Mouse (Mus musculus): ENCODE data around the gene Mfsd13b.
"Not testable (repeated sequence)": the region's sequence is repeated elsewhere in the genome, so short reads cannot be mapped to it uniquely, and the experiment has no call there.

Mfsd13b gene

DNA sequence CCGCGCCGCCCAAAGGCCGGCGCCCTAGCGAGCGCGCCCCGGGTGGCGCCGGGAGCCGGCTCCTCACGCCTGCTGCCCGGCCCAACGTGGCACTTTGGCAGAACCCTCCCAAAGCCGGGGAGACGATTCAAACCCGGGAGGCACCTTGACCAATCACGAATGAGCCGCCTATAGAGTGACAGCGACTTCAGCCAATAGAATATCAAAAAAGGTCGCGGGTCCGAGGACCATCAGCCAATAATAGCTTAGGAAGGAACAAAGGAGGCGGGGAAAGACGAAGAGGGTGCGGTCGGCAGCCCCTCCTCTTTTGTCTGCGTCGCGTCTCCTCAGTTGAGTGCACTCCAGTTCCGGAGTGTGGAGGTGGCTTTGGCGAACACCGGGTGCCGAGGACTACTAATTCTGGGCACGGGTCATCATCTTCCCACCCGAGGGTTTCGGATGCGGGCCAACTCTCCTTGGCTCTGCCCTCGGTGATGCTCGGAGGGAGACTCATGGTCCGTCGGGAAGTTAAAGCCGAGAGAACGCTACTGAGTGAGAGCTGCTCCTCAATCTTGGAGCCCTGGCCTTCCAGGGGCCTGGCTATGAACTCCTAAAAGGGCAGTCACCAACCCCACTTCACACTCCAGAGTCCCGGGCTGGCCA, at the start of gene Mfsd13b, which contains the start of gene Cdr2:
Gene Mfsd13b, plus strand, starts transcription at position 310 of the 642 bp plus-strand sequence.
Gene Cdr2, minus strand, starts transcription at position 113 of the 642 bp plus-strand sequence.
- peak; percentile 97 to 100 for DNase-seq (ENCODE audit: inconsistent age in 2 of 2, low spot score in 1 of 2)

DNA sequence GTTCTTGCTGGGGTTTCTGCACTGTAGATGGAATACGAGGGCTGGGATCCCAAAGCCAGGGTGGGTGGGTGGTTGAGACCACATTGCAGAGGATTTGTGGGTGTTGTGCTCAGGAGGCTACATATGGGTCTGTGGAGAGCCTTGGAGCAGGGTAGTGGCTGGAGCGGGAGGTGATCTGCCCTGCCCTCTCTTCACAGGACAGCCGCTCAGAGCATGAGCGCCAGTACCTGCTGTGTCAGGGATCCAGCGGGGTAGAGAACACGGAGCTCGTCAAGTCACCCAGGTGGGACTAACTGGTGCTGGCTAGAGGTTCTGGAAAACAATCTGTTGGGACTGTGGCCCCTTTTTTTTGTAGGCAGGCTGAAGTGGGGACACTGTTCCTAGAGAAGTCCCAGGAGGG, 49.2 kb upstream of the Mfsd13b start:
- DNase-seq (ENCODE audit: inconsistent age in 2 of 2, low spot score in 1 of 2), result no peak

DNA sequence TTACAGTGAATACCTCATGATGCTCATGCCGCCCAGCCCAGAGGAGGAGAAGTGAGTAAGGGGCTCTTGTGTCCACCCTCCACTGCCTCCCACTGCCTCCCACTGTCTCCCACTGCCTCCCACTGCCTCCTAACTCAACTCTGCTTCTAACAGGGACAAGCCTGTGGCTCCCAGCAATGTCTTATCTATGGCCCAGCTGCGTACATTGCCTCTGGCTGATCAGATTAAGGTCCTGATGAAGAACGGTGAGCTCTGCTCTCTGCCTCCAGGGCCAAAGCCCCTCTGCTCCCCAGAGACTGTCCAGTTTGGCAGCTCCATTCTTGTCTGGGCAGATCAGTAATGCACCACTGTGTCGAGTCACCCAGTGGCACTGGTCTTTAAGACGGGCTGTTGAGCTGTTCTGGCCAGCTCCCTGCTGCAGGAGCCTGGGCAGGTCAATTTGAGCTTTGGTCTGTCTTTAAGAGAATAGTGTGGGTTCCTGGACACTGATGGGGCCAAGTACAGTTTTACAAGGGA, 48.6 kb upstream of the Mfsd13b start:
- DNase-seq (ENCODE audit: inconsistent age in 2 of 2, low spot score in 1 of 2), result no peak

DNA sequence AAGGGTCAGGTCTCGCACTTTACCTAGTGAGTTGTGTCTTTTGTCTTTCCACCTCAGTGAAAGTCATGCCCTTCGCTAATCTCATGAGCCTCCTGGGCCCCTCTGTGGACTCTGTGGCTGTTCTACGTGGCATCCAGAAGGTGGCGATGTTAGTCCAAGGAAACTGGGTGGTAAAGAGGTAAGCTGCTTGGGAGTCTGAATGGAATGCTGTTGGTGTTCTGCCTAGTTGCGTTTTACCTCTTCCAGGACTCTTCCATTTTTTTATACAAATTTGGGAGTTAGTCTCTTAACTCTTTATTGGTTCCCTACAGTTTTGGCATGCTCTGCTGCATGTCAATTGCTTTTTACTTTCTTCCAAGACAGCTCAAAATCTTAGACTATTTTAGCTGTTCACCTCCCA, 47.6 kb upstream of the Mfsd13b start:
- peak; percentile 60 to 85 for DNase-seq (ENCODE audit: inconsistent age in 2 of 2, low spot score in 1 of 2)

DNA sequence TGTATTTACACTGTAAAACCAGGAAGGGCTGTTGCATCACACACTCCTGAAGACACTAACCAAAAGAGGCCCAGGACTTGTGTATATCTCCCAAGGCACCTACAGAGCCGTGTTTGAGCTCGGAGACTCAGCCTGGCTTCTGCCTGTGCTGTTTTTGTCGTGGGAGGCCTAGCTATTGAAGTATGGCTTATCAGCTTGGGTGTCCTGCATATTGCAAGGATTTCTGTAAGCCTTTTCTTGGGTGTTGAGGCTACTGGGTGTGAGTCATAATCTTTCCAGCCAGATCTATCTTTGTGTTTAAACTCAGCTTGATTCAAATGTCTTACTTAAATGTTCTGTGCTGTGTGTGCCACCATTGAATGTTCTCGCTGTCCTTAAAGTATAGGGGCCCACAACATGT, 45.8 kb upstream of the Mfsd13b start:
- no peak for DNase-seq (ENCODE audit: inconsistent age in 2 of 2, low spot score in 1 of 2)

DNA sequence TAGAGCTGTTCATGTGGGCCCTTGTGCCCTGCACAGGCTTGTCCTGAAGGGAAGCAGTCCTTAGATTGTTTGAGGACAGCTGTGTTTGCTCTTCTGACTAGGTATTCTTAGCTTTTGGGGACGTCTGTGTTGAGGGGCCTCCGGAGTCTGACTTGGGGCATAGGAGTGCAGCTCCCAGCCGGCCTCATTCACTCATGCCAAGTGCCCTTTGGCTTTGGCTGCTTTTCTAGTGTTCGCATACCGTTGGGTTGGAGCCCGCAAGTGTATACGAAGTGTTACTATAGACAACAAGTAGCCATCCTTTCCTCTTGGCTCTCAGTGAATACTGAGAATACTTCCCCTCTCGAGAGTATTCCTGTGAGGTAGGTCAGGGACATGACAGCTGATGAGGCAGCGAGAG, 44.1 kb upstream of the Mfsd13b start:
- DNase-seq (ENCODE audit: inconsistent age in 2 of 2, low spot score in 1 of 2), result no peak

DNA sequence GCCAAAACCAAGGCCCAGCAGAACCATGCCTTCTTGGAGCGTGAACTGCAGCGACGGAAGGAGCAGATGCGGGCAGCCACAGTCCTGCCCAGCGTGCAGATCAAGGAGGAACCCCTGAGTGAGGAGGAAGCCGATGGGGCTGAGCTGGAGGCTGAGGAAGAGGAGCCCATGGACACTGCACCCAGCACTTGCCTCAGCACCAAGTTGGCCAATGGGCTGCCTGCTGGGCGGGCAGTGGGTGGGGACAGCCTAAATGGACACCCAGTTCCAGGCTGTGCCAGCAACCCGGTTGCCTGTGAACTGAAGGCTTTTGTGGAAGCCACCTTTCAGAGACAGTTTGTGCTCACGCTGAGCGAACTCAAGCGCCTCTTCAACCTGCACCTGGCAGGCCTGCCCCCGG, 42.0 kb upstream of the Mfsd13b start:
- DNase-seq (ENCODE audit: inconsistent age in 2 of 2, low spot score in 1 of 2), result no peak

DNA sequence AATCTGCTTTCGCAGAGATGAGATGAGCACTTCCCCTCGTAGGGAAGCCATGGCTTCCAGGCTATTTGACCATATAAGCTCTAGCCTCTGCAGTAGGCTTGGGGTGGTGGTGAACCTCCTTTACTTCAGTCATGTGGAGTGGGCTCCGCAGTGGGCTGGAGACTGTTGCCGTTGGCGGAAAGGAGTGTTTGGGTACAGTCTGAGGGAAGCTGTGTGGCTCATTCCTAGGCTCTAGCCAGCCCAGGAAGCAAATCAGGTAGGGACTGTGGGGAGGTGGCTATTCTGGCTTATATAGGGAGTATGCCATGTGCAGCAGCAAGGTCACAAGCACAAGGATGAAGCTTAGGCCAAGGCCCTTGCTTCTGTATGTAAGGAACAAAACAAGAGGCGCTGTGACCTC, 41.1 kb upstream of the Mfsd13b start:
- DNase-seq (ENCODE audit: inconsistent age in 2 of 2, low spot score in 1 of 2), result no peak

DNA sequence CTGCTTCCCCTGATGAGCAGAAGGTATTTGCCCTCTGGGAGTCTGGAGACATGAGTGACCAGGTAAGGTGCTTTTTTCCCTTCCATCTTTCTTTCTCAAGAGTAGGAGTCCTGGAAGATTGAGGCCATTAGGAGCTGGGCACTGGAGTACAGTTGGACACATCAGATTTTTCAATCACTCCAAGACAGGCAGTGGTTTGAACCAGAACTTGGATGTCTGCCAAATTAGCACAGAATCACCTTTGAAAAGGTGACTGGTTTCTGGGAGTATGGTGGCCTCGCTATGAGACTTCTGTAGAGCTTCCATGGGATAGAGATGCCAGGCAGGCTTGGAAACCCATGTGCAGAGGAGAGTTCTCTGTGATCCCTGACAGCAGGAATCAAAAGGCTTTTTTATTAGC, 39.8 kb upstream of the Mfsd13b start:
- DNase-seq (ENCODE audit: inconsistent age in 2 of 2, low spot score in 1 of 2), result no peak

DNA sequence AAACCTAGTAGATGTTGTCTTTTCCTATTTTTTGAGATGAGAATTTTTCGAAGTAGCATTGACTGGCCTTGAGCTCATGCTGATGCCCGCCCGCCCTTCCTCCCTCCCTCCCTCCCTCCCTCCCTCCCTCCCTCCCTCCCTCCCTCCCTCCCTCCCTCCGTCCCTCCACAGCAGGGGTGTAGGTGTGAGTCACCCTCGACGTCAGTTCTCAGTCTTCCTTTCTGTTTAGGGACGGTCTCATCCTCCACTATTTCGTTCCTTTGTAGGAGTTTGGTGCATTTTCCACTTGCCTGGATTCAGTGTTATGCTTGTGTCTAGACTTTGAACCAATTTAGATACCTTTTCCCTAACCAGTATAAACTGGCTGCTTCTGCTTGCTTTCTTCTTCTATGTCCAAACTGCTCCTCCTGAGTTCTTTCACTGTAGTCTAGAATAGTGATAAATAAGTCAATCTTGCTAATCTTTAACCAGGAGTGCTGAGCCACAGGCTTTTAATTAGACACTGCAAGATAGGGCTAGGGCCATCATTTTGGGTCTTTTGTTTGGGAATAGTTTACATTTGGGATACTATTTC, 38.3 kb upstream of the Mfsd13b start:
- DNase-seq (ENCODE audit: inconsistent age in 2 of 2, low spot score in 1 of 2), result peak; percentile 43 to 71

DNA sequence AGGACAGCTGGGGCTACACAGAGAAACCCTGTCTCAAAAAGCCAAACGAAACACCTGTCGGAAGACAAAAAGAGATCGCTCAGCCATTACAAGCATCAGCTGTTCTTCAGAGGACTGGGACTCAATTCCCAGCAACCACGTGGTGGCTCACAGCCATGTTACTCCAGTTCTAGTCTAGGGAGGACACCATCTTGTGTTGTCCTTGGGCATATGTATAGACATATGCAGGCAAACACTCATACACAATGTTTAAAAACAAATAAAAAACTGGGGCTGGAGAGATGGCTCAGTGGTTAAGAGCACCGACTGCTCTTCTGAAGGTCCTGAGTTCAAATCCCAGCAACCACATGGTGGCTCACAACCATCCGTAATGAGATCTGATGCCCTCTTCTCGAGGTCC, 28.7 kb upstream of the Mfsd13b start:
- not testable (repeated sequence) for DNase-seq (ENCODE audit: inconsistent age in 2 of 2, low spot score in 1 of 2)

DNA sequence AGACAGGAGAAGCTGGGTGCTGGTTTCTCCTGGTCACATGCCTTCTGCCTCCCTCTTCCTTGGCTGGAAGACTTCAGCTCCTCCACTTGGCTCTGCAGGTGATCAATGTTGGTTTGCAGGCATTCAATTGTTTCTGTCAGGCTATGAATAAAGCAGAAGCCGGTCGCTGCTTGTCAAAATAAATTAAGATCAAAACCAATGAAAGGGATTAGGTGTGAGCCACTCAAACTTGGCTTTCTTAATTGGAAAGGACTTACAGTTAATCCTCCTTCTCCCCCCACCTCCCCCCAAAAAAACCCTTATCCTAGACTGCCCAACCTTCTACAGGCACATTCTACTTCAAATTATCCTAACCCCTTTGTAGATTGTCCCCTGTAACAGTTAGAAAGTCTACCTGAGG, 22.2 kb upstream of the Mfsd13b start:
- no peak for DNase-seq (ENCODE audit: inconsistent age in 2 of 2, low spot score in 1 of 2)

DNA sequence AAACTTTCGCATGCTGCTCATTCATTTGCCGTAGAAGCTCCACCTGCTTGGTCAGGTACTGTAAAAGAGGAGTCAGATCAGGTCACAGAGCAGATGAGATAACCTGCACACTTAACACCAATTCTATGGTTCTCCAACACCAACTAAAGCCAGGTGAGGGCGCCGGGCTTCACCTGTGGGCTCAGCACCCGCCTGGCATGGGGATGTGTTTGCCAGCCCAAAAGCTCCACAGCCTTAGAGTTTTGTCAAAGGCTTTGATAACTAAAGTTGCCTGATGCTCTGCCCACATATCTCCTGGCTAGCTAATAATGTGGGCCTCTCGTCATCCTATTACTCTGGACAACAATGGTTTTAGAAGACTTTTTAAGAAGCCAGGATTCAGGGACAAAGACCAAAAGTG, 21.7 kb upstream of the Mfsd13b start:
- DNase-seq (ENCODE audit: inconsistent age in 2 of 2, low spot score in 1 of 2), result no peak

DNA sequence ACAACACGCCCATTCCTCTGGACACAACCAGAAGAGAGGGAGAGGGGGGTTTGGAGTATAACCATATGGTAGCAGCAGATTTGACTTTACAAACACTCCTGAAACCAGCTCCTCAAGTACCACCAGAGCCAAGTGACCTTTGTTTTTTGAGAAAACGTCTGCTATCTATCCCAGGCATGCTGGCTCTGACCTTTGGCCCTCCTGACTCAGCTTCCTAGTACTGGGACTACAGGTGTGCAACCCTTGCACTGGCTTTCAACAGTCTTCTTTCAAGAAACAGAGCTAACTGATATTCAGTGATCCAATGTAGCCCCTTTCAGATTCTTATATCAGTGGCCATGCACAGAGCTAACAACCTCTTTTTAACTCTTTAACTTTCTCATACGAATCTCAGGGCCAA, 20.4 kb upstream of the Mfsd13b start:
- DNase-seq (ENCODE audit: inconsistent age in 2 of 2, low spot score in 1 of 2), result no peak

DNA sequence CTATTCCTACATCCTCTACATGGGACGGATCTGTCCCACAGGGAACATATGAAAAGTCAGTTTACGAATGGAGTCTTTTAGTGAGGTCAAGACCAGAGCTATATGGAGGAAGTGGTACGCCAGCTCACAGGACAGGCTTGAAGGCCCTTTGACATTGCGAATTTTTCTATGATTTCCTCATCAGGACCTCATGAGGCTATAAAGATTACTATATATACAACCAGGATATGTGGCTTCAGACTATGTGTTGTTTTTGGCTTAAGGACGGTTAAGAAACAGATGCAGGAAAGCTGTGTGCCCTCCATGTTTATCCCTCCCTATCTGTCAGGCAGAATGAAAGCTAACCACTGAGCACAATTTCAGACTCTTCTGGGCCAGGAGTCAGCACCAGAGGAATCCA, 19.2 kb upstream of the Mfsd13b start:
- no peak for DNase-seq (ENCODE audit: inconsistent age in 2 of 2, low spot score in 1 of 2)

DNA sequence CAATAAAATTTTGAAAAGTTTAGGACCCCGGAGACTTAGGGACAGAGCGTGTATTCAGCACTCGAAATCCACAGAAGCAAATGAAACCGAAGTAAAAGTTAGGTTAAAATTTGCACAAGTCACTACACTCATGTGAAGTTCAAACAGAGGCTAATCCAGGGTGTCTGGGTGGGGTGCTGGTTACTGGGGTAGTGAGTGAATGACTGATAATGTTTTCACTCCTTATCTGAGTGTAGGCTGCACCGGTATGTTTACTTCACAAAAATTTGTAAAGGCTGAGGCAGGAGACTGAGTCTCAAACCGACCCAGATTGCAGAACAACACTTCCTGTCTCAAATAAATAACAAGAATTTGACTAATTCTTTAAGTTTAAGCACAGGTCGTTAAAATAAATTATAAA, 13.1 kb upstream of the Mfsd13b start:
- no peak for DNase-seq (ENCODE audit: inconsistent age in 2 of 2, low spot score in 1 of 2)

DNA sequence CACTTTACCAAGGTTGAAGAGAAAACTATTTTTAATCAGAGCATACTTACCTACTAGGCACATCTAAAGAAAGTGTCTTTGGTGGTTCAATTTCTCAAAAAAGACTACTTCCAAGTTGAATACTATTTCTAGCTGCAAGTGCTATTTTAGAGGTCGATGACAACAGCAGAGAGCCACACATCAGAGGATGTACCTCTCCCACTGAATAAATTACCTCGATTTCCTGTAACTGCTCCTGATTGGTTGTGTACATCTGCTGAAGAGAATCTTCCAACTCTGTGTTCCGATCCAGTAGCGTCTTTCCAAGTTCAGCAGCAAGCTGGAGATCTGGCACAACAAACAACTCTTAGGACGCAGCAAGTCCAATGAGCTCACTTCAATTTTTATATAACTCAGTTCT, 12.2 kb upstream of the Mfsd13b start:
- DNase-seq (ENCODE audit: inconsistent age in 2 of 2, low spot score in 1 of 2), result no peak

DNA sequence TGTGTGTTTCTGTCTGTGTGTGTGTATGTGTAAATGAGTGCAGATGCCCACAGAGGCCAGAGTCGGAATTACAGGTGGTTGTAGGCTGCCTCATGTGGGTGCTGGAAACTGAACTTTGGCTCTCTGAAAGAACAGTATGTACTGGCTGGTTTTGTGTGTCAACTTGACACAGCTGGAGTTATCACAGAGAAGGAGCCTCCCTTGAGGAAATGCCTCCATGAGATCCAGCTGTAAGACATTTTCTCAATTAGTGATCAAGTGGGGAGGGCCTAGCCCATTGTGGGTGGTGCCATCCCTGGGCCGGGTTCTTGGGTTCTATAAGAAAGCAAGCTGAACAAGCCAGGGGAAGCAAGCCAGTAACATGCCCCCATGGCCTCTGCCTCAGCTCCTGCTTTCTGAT, 9.8 kb upstream of the Mfsd13b start:
- DNase-seq (ENCODE audit: inconsistent age in 2 of 2, low spot score in 1 of 2), result not testable (repeated sequence)

DNA sequence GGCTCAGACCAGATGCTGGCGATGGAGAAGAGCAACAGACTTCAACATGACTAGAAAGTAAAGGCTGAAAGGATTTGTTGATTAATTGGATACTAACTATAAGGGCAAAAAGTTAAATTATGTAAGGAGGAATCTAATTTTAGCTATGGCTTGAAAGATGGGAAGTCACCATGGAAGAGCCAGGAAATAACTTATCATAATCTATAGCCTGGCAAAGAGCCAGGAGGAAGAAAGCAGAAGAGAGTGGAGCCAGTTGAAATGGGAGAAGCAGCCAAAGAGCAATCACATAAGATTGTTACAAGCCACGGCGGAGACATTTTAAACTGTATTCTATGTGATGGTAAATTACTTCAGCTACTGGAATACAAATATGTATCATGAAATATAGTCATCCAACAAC, 8.3 kb upstream of the Mfsd13b start:
- DNase-seq (ENCODE audit: inconsistent age in 2 of 2, low spot score in 1 of 2), result no peak

DNA sequence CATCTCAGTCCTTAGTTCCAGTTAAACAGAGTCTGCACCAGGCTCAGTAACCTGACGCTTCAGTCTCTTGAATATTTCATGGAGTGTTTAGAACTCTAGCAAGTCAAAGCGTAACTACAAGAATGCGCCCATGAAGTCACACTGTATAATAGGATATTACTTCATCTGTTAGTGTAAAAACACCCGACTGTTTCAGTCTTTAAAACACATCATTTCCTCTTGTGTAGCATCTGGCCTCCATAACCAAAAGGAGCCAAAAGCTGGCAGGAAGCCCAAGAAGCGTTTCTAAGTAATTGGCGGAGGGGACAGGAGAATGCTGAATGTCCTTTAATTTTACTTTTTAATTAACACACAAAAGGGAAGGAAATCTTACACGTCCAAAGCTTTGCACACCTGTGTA, 5.2 kb upstream of the Mfsd13b start:
- DNase-seq (ENCODE audit: inconsistent age in 2 of 2, low spot score in 1 of 2), result peak in 1 of 2 experiments; percentile 26

DNA sequence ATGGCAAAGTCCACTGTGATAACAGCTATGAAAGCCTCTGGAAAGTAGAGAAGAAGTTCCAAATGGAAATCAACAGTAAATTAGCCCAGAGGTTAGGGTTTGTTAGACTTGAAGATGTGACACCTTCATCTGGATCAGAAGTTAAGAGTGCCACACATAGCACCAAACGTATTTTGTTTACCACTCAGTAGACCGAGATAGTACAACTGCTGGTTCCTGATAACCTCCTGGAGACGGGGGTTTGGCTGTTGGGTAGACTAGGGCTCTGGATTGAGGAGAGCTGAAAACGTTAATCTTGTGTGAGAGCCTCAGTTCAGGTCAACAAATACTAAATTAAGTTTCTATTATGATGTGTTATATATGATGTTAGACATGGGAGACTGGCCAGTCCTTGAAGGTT, 2.3 kb upstream of the Mfsd13b start:
- no peak for DNase-seq (ENCODE audit: inconsistent age in 2 of 2, low spot score in 1 of 2)

DNA sequence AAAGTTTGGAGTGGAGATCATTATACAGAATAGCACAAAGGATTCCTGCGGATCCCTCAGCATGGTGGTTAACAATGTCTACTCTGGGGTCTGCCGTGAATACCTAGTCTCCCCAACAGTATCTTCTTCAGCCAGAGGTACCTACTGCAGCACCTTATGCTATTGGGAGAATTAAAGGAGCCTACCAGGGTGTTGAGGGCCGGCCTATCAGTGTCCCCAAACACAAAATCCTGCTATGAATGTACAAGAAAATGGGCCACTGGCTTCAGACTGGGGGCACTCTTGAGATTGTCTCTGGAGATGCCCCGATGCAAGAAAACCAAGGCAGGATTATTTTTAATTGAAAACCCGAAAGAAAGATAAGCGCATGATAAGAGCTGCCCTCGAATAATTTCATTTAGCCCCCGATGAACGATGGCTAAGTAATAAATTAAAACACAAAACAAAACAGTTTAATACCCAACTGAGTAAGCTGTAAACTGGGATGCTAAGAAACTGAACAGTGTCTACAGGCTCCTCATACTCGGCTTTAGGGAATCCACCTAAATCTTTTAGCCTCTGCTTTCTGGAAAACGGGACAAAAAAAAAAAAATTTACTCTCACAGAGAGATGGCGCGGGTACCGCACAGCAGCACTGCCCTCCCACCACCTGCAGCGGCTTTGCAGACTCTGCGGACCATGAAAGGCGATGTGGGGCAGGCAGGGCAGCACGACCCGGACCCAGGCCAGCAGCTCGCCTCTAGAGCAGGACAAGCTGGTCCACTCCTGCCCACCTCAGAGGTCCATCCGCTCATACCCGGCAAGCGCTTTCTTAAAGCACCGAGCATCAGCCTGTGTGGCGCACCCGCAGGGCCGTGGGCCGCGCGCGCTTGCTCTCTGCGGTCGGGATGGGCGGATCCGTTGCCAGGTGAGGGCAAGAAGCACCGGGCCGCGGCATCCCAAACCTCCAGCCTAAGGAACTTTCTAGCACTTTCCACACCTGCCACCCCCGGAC, 1.1 kb upstream of the Mfsd13b start:
- DNase-seq (ENCODE audit: inconsistent age in 2 of 2, low spot score in 1 of 2), result peak; percentile 47 to 70
